Mouse (Mus musculus) adrenal gland, adult 18-20 months (tissue): ENCODE measurements around the gene Capg. TPM values are rescaled to one million over a fixed set of nuclear protein-coding genes. Genes with fewer than 3 reads are reported as not detected.

Experiments used
- DNase-seq, 2 experiments: peaks; one replicate each; pipeline ENCODE4 v3.0.0; 2021 to 2022; ENCODE audit warnings: low spot score in 2 of 2
- long read RNA-seq, 2 experiments: library from polyadenylated mRNA; stranded (forward); transcript quantifications; one replicate each; pipeline ENCODE4 v2.0.0; 2021
- total RNA-seq, 2 experiments: library from RNA; stranded (reverse); gene quantifications; 1 replicate in 1 of 2; 2 replicates in 1 of 2; pipeline ENCODE4 v1.2.3; 2021

Capg gene
- total RNA-seq, result 10 to 100 TPM; 43.1 to 57.0 TPM
- long read RNA-seq, experiment 1, transcript Capg-202 (10 exons, 1,400 nt), result minor isoform, 5 of 33 reads
- long read RNA-seq, experiment 1, transcript Capg-201 (10 exons, 1,247 nt), result major isoform, 24 of 33 reads
- long read RNA-seq, experiment 1, partial matches to known transcripts, result 0 of 33 reads
- long read RNA-seq, experiment 1, other reads (novel, unspliced or antisense), result 4 of 33 reads
- long read RNA-seq, experiment 2, transcript Capg-201 (10 exons, 1,247 nt), result major isoform, 74 of 97 reads
- long read RNA-seq, experiment 2, transcript Capg-202 (10 exons, 1,400 nt), result minor isoform, 8 of 97 reads
- long read RNA-seq, experiment 2, partial matches to known transcripts, result 8 of 97 reads
- long read RNA-seq, experiment 2, other reads (novel, unspliced or antisense), result 7 of 97 reads

- DNase-seq, result peak; percentile 58 to 67
These were observed at the start of gene Capg for GRCm38 (mm10) chr6:72544283-72544987. TSS of gene Capg (plus strand) at chr6:72544391.

GRCm38 (mm10) chr6:72498950-72499349 is 45.2 kb upstream of the Capg start:
- DNase-seq, result no peak

GRCm38 (mm10) chr6:72503309-72503708 is 40.9 kb upstream of the Capg start:
- no peak for DNase-seq

GRCm38 (mm10) chr6:72503939-72504338 is 40.3 kb upstream of the Capg start:
- peak; percentile 46 to 47 for DNase-seq

- DNase-seq, result no peak
These were observed 38.1 kb upstream of the Capg start for GRCm38 (mm10) chr6:72506104-72506503.

- DNase-seq, result no peak
These were observed 35.6 kb upstream of the Capg start for GRCm38 (mm10) chr6:72508596-72508995.

- no peak for DNase-seq
These were observed 34.2 kb upstream of the Capg start for GRCm38 (mm10) chr6:72509872-72510435.

- DNase-seq, result no peak
These were observed 33.3 kb upstream of the Capg start for GRCm38 (mm10) chr6:72510686-72511421.

GRCm38 (mm10) chr6:72512386-72513070 is 31.7 kb upstream of the Capg start:
- peak; percentile 87 to 91 for DNase-seq

- no peak for DNase-seq
These were observed 31.1 kb upstream of the Capg start for GRCm38 (mm10) chr6:72513071-72513440.

GRCm38 (mm10) chr6:72515644-72516043 is 28.5 kb upstream of the Capg start:
- DNase-seq, result no peak

- DNase-seq, result no peak
These were observed 25.3 kb upstream of the Capg start for GRCm38 (mm10) chr6:72518842-72519241.

- no peak for DNase-seq
These were observed 24.9 kb upstream of the Capg start for GRCm38 (mm10) chr6:72519303-72519702.

GRCm38 (mm10) chr6:72519892-72520663 is 24.1 kb upstream of the Capg start:
- DNase-seq, result no peak

GRCm38 (mm10) chr6:72520904-72521303 is 23.3 kb upstream of the Capg start:
- DNase-seq, result no peak

GRCm38 (mm10) chr6:72521607-72522006 is 22.6 kb upstream of the Capg start, which contains the start of gene Sh2d6:
TSS of gene Sh2d6 (minus strand) at chr6:72521707.
- DNase-seq, result no peak

- DNase-seq, result no peak
These were observed 21.9 kb upstream of the Capg start for GRCm38 (mm10) chr6:72522288-72522687.

- no peak for DNase-seq
These were observed 21.0 kb upstream of the Capg start for GRCm38 (mm10) chr6:72523222-72523621.

- no peak for DNase-seq
These were observed 20.0 kb upstream of the Capg start for GRCm38 (mm10) chr6:72524160-72524559.

- no peak for DNase-seq
These were observed 17.1 kb upstream of the Capg start for GRCm38 (mm10) chr6:72527070-72527469.
